Mouse (Mus musculus) cortical plate, adult 2 months (tissue): ENCODE data around the gene Tmem222.

ENCODE experiments used
- CTCF ChIP-seq: fragments of 200-500 bp; IDR thresholded peaks from 2 replicates; pipeline ENCODE4 v1.5.1; 2011; ENCODE audit warnings: mild to moderate bottlenecking, control low read depth, low read length; ENCODE audit not compliant: insufficient read depth; ENCODE audit errors: extremely low read depth
- POLR2A ChIP-seq: fragments of 200-500 bp; IDR thresholded peaks from 2 replicates; pipeline ENCODE4 v1.6.1; 2011; ENCODE audit warnings: mild to moderate bottlenecking, low read length, control low read depth; ENCODE audit not compliant: insufficient read depth; ENCODE audit errors: extremely low read depth

DNA sequence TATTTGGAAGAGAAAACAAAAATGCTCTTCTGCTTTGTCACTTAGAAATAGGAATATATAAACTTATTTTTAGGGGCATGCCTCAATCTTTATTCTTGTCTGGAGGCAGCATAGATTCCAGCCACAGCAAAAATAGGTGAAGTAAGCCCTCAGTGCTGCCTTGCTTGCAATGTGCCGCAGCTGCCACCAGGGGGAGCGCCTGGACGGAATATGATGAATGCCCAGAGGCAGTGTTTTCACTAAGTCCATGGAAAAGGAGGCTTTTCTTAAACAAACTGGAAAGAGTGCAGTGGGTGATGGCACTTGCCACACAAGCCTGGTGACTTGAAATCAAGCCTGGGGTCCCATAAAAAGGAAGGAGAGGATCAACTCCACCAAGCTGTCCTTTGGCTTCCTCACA, 32.4 kb upstream of the Tmem222 start:
- TF ChIP-seq CTCF: peak; percentile 97
- no peak for TF ChIP-seq POLR2A
